22 mouse cellular contexts compared by ENCODE assay signal in the genomic region with DNA sequence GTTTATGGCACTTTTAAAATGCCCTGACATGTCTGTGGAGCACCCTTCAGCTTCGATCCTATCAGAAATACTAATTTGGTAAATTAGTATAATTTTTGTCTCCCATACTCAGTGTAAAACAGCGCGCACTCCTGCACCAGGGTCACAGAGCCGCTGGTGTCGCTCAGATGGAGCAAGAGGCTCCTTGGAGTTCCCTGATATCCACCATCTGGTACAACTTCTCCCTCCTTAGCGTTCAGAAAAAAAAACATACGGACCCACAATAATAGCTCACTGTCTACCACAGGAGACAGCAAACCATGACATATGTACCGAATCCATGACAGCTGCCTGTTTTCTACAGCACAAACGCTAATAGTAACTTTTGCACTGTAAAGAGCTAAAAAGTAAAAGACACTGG. TPM values are rescaled to one million over a fixed set of nuclear protein-coding genes. Genes with fewer than 3 reads are reported as not detected.
DNase-seq lines count a peak whose midpoint lies in the region; ATAC-seq and TF ChIP-seq lines count a peak whose summit lies in the region.
"Had no signal": no experiment of that assay in that cellular context is flagged by ENCODE, and none has a peak within 500 bp of the region (broad histone marks: within the 10 kb centered on the region; RNA-seq: fewer than 3 reads in every experiment).

No protein-coding gene starts in this region.

- H3K9ac ChIP-seq in midbrain, embryonic 13.5 days (replicated peaks), result no peak overlapping the region
- H3K9ac ChIP-seq in midbrain, embryonic 15.5 days, result no peak overlapping the region
- no peak overlapping the region for H3K9ac ChIP-seq in forebrain, embryonic 12.5 days
- no peak overlapping the region for H3K9ac ChIP-seq in forebrain, postnatal 0 days
- H3K9ac ChIP-seq: embryonic facial prominence, embryonic 13.5 days; heart, embryonic 15.5 days; hindbrain, embryonic 12.5 days; intestine, embryonic 15.5 days; limb, embryonic 15.5 days; liver, embryonic 14.5 days; lung, embryonic 15.5 days had no signal

- WGBS in midbrain, embryonic 13.5 days, result 90% methylated on average over 9 of the region's 9 CpGs
- WGBS in midbrain, embryonic 15.5 days, result 84% methylated on average over 9 of the region's 9 CpGs
- WGBS in forebrain, embryonic 12.5 days, result 84% methylated on average over 9 of the region's 9 CpGs
- WGBS in forebrain, postnatal 0 days, result 69% methylated on average over 9 of the region's 9 CpGs

- TF ChIP-seq CTCF in forebrain, postnatal 0 days (IDR thresholded peaks at IDR 0.05; ENCODE audit: low read depth), result no peak

- H3K4me2 ChIP-seq in midbrain, embryonic 13.5 days (replicated peaks), result no peak overlapping the region
- no peak overlapping the region for H3K4me2 ChIP-seq in midbrain, embryonic 15.5 days
- H3K4me2 ChIP-seq in forebrain, embryonic 12.5 days, result no peak overlapping the region
- no peak overlapping the region for H3K4me2 ChIP-seq in forebrain, postnatal 0 days (ENCODE audit: low read depth)
- H3K4me2 ChIP-seq: embryonic facial prominence, embryonic 13.5 days; heart, embryonic 15.5 days; hindbrain, embryonic 12.5 days; intestine, embryonic 15.5 days; limb, embryonic 15.5 days; lung, embryonic 15.5 days had no signal

- H3K27me3 ChIP-seq in midbrain, embryonic 13.5 days, result no peaks in the 10 kb centered on the region
- no peaks in the 10 kb centered on the region for H3K27me3 ChIP-seq in midbrain, embryonic 15.5 days (replicated peaks)
- H3K27me3 ChIP-seq in forebrain, embryonic 12.5 days, result no peaks in the 10 kb centered on the region
- H3K27me3 ChIP-seq in forebrain, postnatal 0 days (ENCODE audit: insufficient read depth, low read length), result no peaks in the 10 kb centered on the region
- H3K27me3 ChIP-seq: embryonic facial prominence, embryonic 13.5 days; heart, embryonic 15.5 days; hindbrain, embryonic 12.5 days; intestine, embryonic 15.5 days; limb, embryonic 15.5 days had no signal

- H3K4me3 ChIP-seq in midbrain, embryonic 13.5 days (replicated peaks), result no peak overlapping the region
- H3K4me3 ChIP-seq in midbrain, embryonic 15.5 days, result no peak overlapping the region
- no peak overlapping the region for H3K4me3 ChIP-seq in forebrain, embryonic 12.5 days (replicated peaks)
- H3K4me3 ChIP-seq in forebrain, postnatal 0 days (ENCODE audit: low read depth, low read length), result no peak overlapping the region
- H3K4me3 ChIP-seq: embryonic facial prominence, embryonic 13.5 days; heart, embryonic 10.5 days; heart, embryonic 15.5 days; hindbrain, embryonic 12.5 days; intestine, embryonic 15.5 days; limb, embryonic 10.5 days; limb, embryonic 15.5 days; lung, embryonic 15.5 days; midbrain, embryonic 10.5 days; myocyte had no signal

- ATAC-seq in midbrain, embryonic 13.5 days, result peak; percentile 38
- no peak for ATAC-seq in midbrain, embryonic 15.5 days (replicated peaks)
- ATAC-seq in forebrain, embryonic 12.5 days (ENCODE audit: low FRiP score), result peak; percentile 33; the same call in 1 of the 2 replicates
- ATAC-seq in forebrain, postnatal 0 days, result peak; percentile 50; the same call in 1 of the 2 replicates
- no peak for ATAC-seq in CD4-positive, CD25-positive, alpha-beta regulatory T cell, adult 4 months
- ATAC-seq: hindbrain, postnatal 0 days had no signal

- peak; percentile 5 to 9 for DNase-seq in layer of hippocampus, adult 8-10 months (ENCODE audit: low spot score in 2 of 2)
- DNase-seq in layer of hippocampus, adult 9-10 months (ENCODE audit: low spot score), result no peak
- DNase-seq in forebrain, postnatal 0 days, result peak; percentile 6
- DNase-seq in MN1 (ENCODE audit: low spot score), result no peak

- H3K36me3 ChIP-seq in midbrain, embryonic 13.5 days, result no peaks in the 10 kb centered on the region
- no peaks in the 10 kb centered on the region for H3K36me3 ChIP-seq in midbrain, embryonic 15.5 days (replicated peaks)
- H3K36me3 ChIP-seq in forebrain, embryonic 12.5 days (replicated peaks), result no peaks in the 10 kb centered on the region
- H3K36me3 ChIP-seq in forebrain, postnatal 0 days (ENCODE audit: insufficient read depth), result no peaks in the 10 kb centered on the region
- H3K36me3 ChIP-seq: embryonic facial prominence, embryonic 13.5 days; heart, embryonic 10.5 days; heart, embryonic 15.5 days; hindbrain, embryonic 12.5 days; intestine, embryonic 15.5 days; limb, embryonic 10.5 days; limb, embryonic 15.5 days; lung, embryonic 15.5 days; midbrain, embryonic 10.5 days had no signal

- H3K27ac ChIP-seq in midbrain, embryonic 13.5 days, result no peak overlapping the region
- H3K27ac ChIP-seq in midbrain, embryonic 15.5 days, result no peak overlapping the region
- no peak overlapping the region for H3K27ac ChIP-seq in forebrain, embryonic 12.5 days
- H3K27ac ChIP-seq in forebrain, postnatal 0 days (ENCODE audit: low read depth, low read length), result no peak overlapping the region
- H3K27ac ChIP-seq: embryonic facial prominence, embryonic 13.5 days; heart, embryonic 10.5 days; heart, embryonic 15.5 days; hindbrain, embryonic 12.5 days; hindbrain, postnatal 0 days; intestine, embryonic 15.5 days; kidney, postnatal 0 days; limb, embryonic 10.5 days; limb, embryonic 15.5 days; liver, embryonic 14.5 days; lung, embryonic 15.5 days; midbrain, embryonic 10.5 days had no signal

- H3K4me1 ChIP-seq in midbrain, embryonic 13.5 days (replicated peaks), result no peaks in the 10 kb centered on the region
- H3K4me1 ChIP-seq in midbrain, embryonic 15.5 days, result no peaks in the 10 kb centered on the region
- H3K4me1 ChIP-seq in forebrain, embryonic 12.5 days, result peaks cover 8% of the 10 kb centered on the region
- H3K4me1 ChIP-seq in forebrain, postnatal 0 days (ENCODE audit: insufficient read depth), result no peaks in the 10 kb centered on the region
- H3K4me1 ChIP-seq: embryonic facial prominence, embryonic 13.5 days; hindbrain, embryonic 12.5 days; intestine, embryonic 15.5 days; limb, embryonic 15.5 days; midbrain, embryonic 10.5 days had no signal

- no peaks in the 10 kb centered on the region for H3K9me3 ChIP-seq in midbrain, embryonic 13.5 days
- no peaks in the 10 kb centered on the region; the same call in 1 of the 2 replicates for H3K9me3 ChIP-seq in midbrain, embryonic 15.5 days
- no peaks in the 10 kb centered on the region for H3K9me3 ChIP-seq in forebrain, embryonic 12.5 days
- no peaks in the 10 kb centered on the region for H3K9me3 ChIP-seq in forebrain, postnatal 0 days (ENCODE audit: low read length)
- H3K9me3 ChIP-seq: heart, embryonic 10.5 days; heart, embryonic 15.5 days; hindbrain, embryonic 12.5 days; intestine, embryonic 15.5 days; limb, embryonic 10.5 days; limb, embryonic 15.5 days; lung, embryonic 15.5 days; midbrain, embryonic 10.5 days had no signal

RNA-seq across cellular contexts. Expression of a gene that starts 37.6 kb away (rescaled TPM):
- 10 to 100 TPM; 34.4 to 40.9 (median 36.8) TPM for total RNA-seq in layer of hippocampus, adult 8-10 months (2022)
- 35.3 and 38.1 TPM in 2 replicates for polyA plus RNA-seq in midbrain, embryonic 13.5 days (2015; fragmentation: Nextera tagmentation; extraction: Ambion mirVana)
- 47.6 and 47.8 TPM in 2 replicates for polyA plus RNA-seq in midbrain, embryonic 15.5 days (2015; fragmentation: Nextera tagmentation; extraction: Ambion mirVana)
- polyA plus RNA-seq in forebrain, embryonic 12.5 days (2016; fragmentation: Nextera tagmentation; extraction: Ambion mirVana), result 29.2 and 36.2 TPM in 2 replicates
- 56.0 and 57.9 TPM in 2 replicates for total RNA-seq in forebrain, postnatal 0 days (2014; rRNA removed)
- polyA plus RNA-seq in forebrain, postnatal 0 days (2015; fragmentation: Nextera tagmentation; extraction: Ambion mirVana), result 64.8 and 65.9 TPM in 2 replicates
- polyA plus RNA-seq in CD4-positive, CD25-positive, alpha-beta regulatory T cell, adult 4 months (2017; shearing (Covaris generic)), result 10 to 100 TPM; 11.9 to 14.3 TPM

RNA-seq across cellular contexts. Expression of a gene that starts 52.3 kb away (rescaled TPM):
- total RNA-seq in layer of hippocampus, adult 8-10 months (2022), result 1 to 10 TPM; 5.1 to 6.1 (median 5.5) TPM
- 14.6 and 16.1 TPM in 2 replicates for polyA plus RNA-seq in midbrain, embryonic 13.5 days (2015; fragmentation: Nextera tagmentation; extraction: Ambion mirVana)
- polyA plus RNA-seq in midbrain, embryonic 15.5 days (2015; fragmentation: Nextera tagmentation; extraction: Ambion mirVana), result 10.0 and 11.6 TPM in 2 replicates
- polyA plus RNA-seq in forebrain, embryonic 12.5 days (2016; fragmentation: Nextera tagmentation; extraction: Ambion mirVana), result 11.6 TPM in 2 replicates
- 6.8 and 11.5 TPM in 2 replicates for total RNA-seq in forebrain, postnatal 0 days (2014; rRNA removed)
- polyA plus RNA-seq in forebrain, postnatal 0 days (2015; fragmentation: Nextera tagmentation; extraction: Ambion mirVana), result 8.3 and 12.0 TPM in 2 replicates
- not detected for polyA plus RNA-seq in CD4-positive, CD25-positive, alpha-beta regulatory T cell, adult 4 months (2017; shearing (Covaris generic))
- total RNA-seq: ES-E14 had no signal
- polyA plus RNA-seq: limb, embryonic 10.5 days; myocyte had no signal

Comparison
In these comparisons a context has a peak if more than half of its experiments do, and no peak if none do; other contexts are left out.
1. DNase-seq: peak in layer of hippocampus, adult 8-10 months (2 of 2) and forebrain, postnatal 0 days (single experiment); none in layer of hippocampus, adult 9-10 months (single experiment) and MN1 (single experiment).
2. ATAC-seq: peak in midbrain, embryonic 13.5 days (single experiment), forebrain, embryonic 12.5 days (single experiment) and forebrain, postnatal 0 days (single experiment); none in midbrain, embryonic 15.5 days (single experiment) and CD4-positive, CD25-positive, alpha-beta regulatory T cell, adult 4 months (single experiment).